Mouse (Mus musculus) urinary bladder, postnatal 10 days (tissue): Measurements from ENCODE around the gene Kri1.
"Not testable (repeated sequence)": the region's sequence is repeated elsewhere in the genome, so short reads cannot be mapped to it uniquely, and the experiment has no call there.

Experiments
- DNase-seq: peaks from one replicate; pipeline ENCODE4 v3.0.0; 2022; ENCODE audit warnings: low spot score

Gene Kri1

GRCm38 (mm10) chr9:21287571-21288402 lies at the start of gene Kri1:
Gene Kri1 (minus strand): TSS chr9:21287969.
- peak; percentile 84 for DNase-seq

DNA sequence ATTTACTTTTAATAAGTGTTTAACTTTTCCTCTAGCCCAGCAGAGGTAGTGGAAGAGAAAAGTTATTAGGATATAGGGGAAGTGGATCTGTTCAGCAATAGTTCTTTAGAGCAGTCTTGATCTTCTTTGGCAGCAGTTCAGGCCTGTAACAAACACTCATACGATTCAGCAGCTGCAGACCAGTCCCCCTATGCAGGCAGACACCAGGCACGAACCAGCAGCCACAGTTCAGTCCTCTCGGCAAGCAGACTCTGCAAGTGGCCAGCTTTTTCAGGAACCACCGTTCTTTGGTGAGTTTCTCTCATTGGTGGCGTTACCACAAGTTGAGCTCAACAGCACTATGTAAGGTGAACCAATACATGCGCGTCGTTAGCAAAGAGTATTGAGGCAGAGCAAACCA lies 48.7 kb upstream of the Kri1 start:
- DNase-seq, result no peak

GRCm38 (mm10) chr9:21335391-21335790 lies 47.6 kb upstream of the Kri1 start:
- DNase-seq, result no peak

DNA sequence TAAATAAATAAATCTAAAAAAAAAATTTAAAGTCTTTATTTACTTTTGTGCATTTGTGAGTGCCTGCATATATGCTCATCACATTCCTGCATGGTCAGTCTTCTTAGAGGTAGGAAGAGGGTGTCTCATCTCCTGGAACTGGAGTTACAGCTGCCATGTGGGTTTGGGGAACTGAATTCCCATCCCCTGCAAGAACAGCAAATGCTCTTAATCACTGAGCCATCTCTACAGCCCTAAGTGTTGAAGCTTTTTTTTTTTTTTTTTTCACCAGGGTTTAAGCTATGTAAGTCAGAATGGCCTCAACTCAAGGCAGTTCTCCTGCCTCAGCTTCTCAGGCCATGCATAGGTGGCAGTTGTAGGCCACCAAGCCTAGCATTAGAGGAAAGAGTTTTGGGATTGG lies 47.0 kb upstream of the Kri1 start:
- DNase-seq, result no peak

DNA sequence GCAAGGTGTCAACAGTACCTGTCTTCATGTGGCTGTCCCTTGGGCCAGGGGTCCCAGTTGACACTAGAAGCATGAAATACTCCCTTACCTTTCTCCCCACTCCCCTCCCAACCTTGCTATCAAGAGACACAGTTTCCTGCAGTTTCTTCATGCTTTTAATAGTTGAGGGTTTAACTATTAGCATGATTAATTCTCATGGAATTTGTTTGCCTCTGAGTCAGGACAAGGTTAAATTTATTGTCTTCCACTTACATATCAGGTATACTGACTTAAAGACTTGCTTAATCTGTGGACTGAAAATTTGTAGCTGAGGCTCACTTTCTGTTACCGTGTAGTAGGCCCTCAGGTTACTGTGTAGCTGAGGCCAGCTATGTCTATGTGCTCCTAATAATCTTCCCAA lies 45.8 kb upstream of the Kri1 start:
- DNase-seq, result no peak

DNA sequence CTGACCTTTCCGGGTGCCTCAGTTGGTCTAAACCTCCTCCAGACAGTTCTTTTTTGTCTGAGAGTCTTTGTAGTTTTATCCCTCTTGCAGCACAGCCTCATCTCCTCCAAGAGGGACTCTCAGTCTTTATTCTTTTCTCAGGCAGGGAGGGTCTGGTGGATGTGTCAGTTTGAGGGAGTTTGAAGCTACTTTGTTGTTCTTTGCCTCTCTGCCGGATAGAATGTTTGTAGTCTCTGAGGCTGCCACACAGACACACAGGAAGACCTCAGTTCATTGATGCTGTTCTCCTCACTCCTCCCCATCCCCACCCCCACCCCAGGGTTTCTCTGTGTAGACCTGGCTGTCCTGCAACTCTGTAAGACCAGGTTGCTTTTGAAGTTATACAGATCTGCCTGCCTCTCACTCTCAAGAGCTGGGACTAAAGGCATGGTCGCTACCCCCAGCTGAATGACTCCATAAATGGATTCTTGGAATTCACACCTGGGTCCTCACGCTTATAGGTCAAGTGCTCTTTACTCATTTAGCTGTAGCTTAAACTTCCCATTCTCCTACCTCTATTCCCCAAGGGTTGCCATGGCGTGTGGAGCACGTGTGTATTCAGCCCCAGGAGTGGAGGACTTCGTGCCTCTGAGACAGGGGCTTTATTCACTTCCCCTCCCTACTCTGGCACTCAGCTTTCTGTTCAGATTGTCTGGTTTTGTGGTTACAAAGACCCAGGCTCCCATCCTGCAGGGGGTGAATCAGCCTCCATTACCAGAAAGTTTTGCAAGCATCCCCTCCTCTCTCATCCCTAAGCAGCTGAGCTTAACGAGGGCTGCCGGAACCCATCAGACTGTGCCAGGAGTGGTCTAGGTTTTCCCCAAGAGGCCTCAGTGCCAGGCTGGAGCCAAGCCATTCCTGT lies 44.6 kb upstream of the Kri1 start:
- DNase-seq, result no peak

DNA sequence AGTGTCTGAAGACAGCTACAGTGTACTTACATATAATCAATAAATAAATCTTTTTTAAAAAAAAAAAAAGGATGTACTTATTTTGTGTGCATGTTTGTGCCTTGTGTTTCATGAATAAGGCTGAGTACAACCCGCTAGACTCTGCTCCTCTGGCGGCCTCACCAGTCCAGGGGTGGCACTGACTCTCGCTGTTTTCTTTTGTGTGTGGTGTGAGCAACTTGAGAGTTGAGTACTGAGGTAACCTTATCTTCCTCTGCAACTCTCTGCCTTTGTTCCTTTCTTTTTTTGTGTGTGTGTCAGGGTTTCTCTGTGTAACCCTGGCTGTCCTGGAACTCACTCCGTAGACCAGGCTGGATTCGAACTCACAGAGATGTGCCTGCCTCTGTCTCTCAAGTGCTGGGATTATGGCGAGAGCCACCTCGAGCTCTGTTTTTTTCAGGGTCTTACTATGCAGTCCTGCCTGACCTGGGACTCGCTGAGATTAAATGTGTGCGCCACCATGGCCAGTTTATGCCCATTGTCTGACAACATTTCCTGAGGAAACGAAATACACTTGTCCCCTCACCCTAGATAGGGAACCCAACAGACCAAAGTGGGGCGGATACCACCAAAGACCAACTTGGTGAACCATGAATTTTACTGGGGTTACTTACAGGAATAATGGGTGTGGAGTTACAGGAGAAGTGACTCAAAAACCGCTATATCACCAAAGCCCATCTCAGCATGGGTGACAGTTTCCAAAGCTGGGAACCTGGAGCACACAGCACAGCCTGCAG lies 43.8 kb upstream of the Kri1 start:
- DNase-seq, result no peak

- no peak for DNase-seq
These were observed 42.0 kb upstream of the Kri1 start for GRCm38 (mm10) chr9:21329699-21330289.

DNA sequence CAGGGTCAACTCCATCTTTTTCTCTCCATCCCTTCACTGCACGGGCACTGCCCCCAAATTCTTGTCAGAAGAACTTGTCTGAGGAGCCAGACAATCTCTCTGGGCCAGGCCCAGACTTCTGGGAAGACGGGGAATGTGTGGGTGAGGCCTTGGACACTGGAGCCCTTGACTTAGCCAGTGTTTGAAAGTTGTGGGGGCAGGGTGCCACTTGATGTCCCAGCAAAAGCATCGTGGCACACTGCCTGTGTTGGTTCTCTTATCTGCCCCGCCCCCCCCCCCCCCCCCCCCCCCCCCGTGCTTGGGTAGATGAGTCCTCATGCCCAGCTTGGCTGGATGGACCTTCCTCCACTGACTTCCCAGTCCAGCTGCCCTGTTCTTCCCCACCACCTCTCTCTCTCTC lies 41.3 kb upstream of the Kri1 start:
- no peak for DNase-seq

GRCm38 (mm10) chr9:21328041-21328440 lies 40.3 kb upstream of the Kri1 start:
- no peak for DNase-seq

- DNase-seq, result no peak
These were observed 39.8 kb upstream of the Kri1 start for GRCm38 (mm10) chr9:21327569-21327968.

GRCm38 (mm10) chr9:21324269-21324668 lies 36.5 kb upstream of the Kri1 start:
- DNase-seq, result no peak

GRCm38 (mm10) chr9:21322917-21323297 lies 35.1 kb upstream of the Kri1 start:
- not testable (repeated sequence) for DNase-seq

DNA sequence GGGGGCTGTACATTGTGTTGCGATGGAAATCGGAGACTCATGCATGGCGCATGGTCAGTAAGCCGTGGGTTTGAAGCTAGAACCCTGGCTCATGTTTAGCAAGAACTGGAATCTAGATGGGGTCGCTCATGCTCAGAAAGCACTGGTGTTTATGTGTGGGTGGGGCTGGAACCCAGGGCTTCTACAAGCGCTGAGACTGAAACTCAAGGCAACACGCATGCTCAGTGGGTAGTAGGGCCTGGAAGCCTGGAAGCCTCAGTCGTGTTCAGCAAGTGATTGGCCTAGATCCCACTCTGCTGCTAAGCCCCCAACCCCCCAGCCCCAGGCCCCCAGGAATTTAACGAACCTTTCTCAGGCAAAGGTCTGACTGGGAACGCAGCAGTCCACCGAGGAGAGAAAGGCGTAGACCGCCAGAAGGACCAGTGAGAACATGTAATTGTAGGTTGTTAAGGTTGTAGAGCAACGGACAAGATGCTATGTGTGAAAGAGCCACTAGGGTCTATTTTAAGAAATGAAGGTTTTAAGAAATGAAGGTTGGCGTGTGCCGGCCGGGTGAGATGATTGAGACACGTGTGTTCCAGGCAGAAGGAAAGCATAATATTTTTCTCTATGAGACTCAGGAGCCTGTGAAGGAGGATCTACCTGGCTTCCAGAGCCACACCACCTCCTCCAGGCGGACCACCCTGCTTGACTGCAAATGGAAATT lies 34.6 kb upstream of the Kri1 start:
- DNase-seq, result no peak

GRCm38 (mm10) chr9:21321513-21321835 lies 33.7 kb upstream of the Kri1 start:
- no peak for DNase-seq

- DNase-seq, result peak; percentile 31
These were observed 33.1 kb upstream of the Kri1 start, which contains the start of gene Slc44a2 for GRCm38 (mm10) chr9:21320619-21321512. Gene Slc44a2 (plus strand): TSS chr9:21320698.

GRCm38 (mm10) chr9:21320280-21320618 lies 32.5 kb upstream of the Kri1 start:
- no peak for DNase-seq

DNA sequence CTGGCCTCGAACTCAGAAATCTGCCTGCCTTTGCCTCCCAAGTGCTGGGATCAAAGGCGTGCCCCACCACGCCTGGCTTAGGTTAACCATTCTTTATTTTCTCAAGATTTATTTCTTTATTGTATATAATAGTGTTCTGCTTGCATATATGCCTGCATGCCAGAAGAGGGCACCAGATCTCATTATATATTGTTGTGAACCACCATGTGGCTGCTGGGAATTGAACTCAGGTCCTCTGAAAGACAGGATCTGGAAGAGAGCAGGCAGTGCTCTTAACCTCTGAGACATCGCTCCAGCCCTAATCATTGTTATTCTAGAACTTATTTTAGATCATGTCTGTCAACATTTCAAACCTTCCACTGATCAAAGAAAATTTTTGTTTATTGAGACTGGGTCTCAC lies 31.7 kb upstream of the Kri1 start:
- no peak for DNase-seq

- no peak for DNase-seq
These were observed 31.0 kb upstream of the Kri1 start for GRCm38 (mm10) chr9:21318792-21319191.

GRCm38 (mm10) chr9:21316696-21317095 lies 28.9 kb upstream of the Kri1 start:
- DNase-seq, result no peak
